Mouse (Mus musculus) heart, embryonic 14.5 days (tissue): ENCODE data around the gene Slc38a1. TPM values are rescaled to one million over a fixed set of nuclear protein-coding genes. Genes with fewer than 3 reads are reported as not detected.
A peak's percentile ranks its signal among the peaks of the same experiment; 100 is the strongest.

Source experiments
- ATAC-seq: fragments of 200-750 bp; cut with Nextera tagmentation; 2 replicates; pipeline ENCODE4 v1.8.0; 2017; ENCODE audit warnings: low read depth, moderate TSS enrichment; ENCODE audit not compliant: insufficient number of reproducible peaks, insufficient read depth, low FRiP score
- H3K27ac ChIP-seq, 2 experiments: fragments of 200-500 bp in 1 of 2; fragments of 300-500 bp in 1 of 2; sonication (generic) in 1 of 2; replicated peaks in 1 of 2; 2 replicates each; pipeline ENCODE4 v1.5.1; 2012 to 2014; ENCODE audit warnings: low read depth in 2 of 2, low read length in 2 of 2, control low read depth in 1 of 2, mild to moderate bottlenecking in 1 of 2, mixed read lengths in 1 of 2; ENCODE audit not compliant: control insufficient read depth in 1 of 2, insufficient read depth in 1 of 2
- H3K27me3 ChIP-seq: fragments of 300-500 bp; sonication (generic); 2 replicates; pipeline ENCODE4 v1.6.1; 2014; ENCODE audit warnings: mild to moderate bottlenecking, low read length, control low read depth; ENCODE audit not compliant: control insufficient read depth, insufficient read depth
- H3K36me3 ChIP-seq: fragments of 300-500 bp; sonication (generic); 2 replicates; pipeline ENCODE4 v1.6.1; 2014; ENCODE audit warnings: mild to moderate bottlenecking, control low read depth, low read length, mixed read lengths; ENCODE audit not compliant: control insufficient read depth, insufficient read depth
- H3K4me1 ChIP-seq, 2 experiments: fragments of 200-500 bp in 1 of 2; fragments of 300-500 bp in 1 of 2; sonication (generic) in 1 of 2; 2 replicates each; pipeline ENCODE4 v1.6.1; 2012 to 2014; ENCODE audit warnings: low read length in 2 of 2, control low read depth in 1 of 2, mixed read lengths in 1 of 2; ENCODE audit not compliant: control insufficient read depth in 2 of 2, insufficient read depth in 2 of 2
- H3K4me2 ChIP-seq: fragments of 300-500 bp; sonication (generic); 2 replicates; pipeline ENCODE4 v1.6.1; 2014; ENCODE audit warnings: mild to moderate bottlenecking, low read length
- H3K4me3 ChIP-seq, 2 experiments: fragments of 200-500 bp in 1 of 2; fragments of 300-500 bp in 1 of 2; sonication (generic) in 1 of 2; 2 replicates each; pipeline ENCODE4 v1.5.1; 2012 to 2014; ENCODE audit warnings: low read length in 2 of 2, mild to moderate bottlenecking in 2 of 2, control low read depth in 1 of 2, low read depth in 1 of 2, moderate library complexity in 1 of 2; ENCODE audit not compliant: control insufficient read depth in 1 of 2, insufficient read depth in 1 of 2
- H3K9ac ChIP-seq: fragments of 300-500 bp; sonication (generic); 2 replicates; pipeline ENCODE4 v1.6.1; 2014; ENCODE audit warnings: mild to moderate bottlenecking, low read length
- H3K9me3 ChIP-seq: fragments of 300-500 bp; sonication (generic); 2 replicates; pipeline ENCODE4 v1.6.1; 2016; ENCODE audit warnings: low read length, control low read depth; ENCODE audit not compliant: control insufficient read depth
- WGBS: fragments of 180-500 bp; shearing (Covaris S2); extraction: QIAGEN DNeasy Blood & Tissue Kit; methylation state at CpG from one replicate; pipeline ENCODE4 v1.1.7; 2014; 5-methylcytosine and 5-hydroxymethylcytosine counted together
- polyA plus RNA-seq: library from polyadenylated mRNA; unstranded; fragments of >200 nt; fragmentation: Nextera tagmentation; extraction: Ambion mirVana; gene quantifications from 2 replicates; pipeline ENCODE4 v1.2.1, GENCODE M21; 2014

The Slc38a1 gene
- polyA plus RNA-seq, 1 experiment from 2014 or later, result 72.8 TPM

- ATAC-seq, result no peak
- H3K9me3 ChIP-seq, result no peaks in the 10 kb centered on the region
- WGBS, result 86% methylated on average over 8 of the region's 8 CpGs
These were observed 91.6 kb downstream of the Slc38a1 start for GRCm38 (mm10) chr15:96551107-96551506.

GRCm38 (mm10) chr15:96548363-96548762 lies 94.3 kb downstream of the Slc38a1 start:
- Histone ChIP-seq H3K9me3 (no peaks in the 10 kb centered on the region), H3K27me3 (no peaks in the 10 kb centered on the region), H3K4me1 (peaks cover 3 to 4% of the 10 kb centered on the region in 2 experiments; a peak in 2 of 4 replicates), H3K4me2 (no peak overlapping the region), H3K4me3 (no peak overlapping the region), H3K9ac (no peak overlapping the region), H3K27ac (peak overlapping the region in 1 of 2 experiments; percentile 46; a peak in 2 of 4 replicates), H3K36me3 (no peaks in the 10 kb centered on the region)
- ATAC-seq, result no peak; the same call in 1 of the 2 replicates
- WGBS, result 86% methylated on average over 9 of the region's 9 CpGs

More at GRCm38 (mm10) chr15:96551107-96551506, 91.6 kb downstream of the Slc38a1 start:
- Histone ChIP-seq H3K27ac (no peak overlapping the region), H3K4me1 (peaks cover 3 to 4% of the 10 kb centered on the region in 2 experiments; a peak in 2 of 4 replicates), H3K9ac (no peak overlapping the region), H3K4me3 (no peak overlapping the region), H3K36me3 (no peaks in the 10 kb centered on the region), H3K27me3 (no peaks in the 10 kb centered on the region), H3K4me2 (no peak overlapping the region)

- no peak overlapping the region for H3K4me3 ChIP-seq
- no peaks in the 10 kb centered on the region for H3K36me3 ChIP-seq
- H3K4me2 ChIP-seq, result no peak overlapping the region
- H3K4me1 ChIP-seq, result peaks cover 3 to 4% of the 10 kb centered on the region in 2 experiments; a peak in 2 of 4 replicates
- peak overlapping the region; percentile 10 to 46; a peak in 3 of 4 replicates for H3K27ac ChIP-seq
- no peak for ATAC-seq
- no peaks in the 10 kb centered on the region for H3K27me3 ChIP-seq
- H3K9ac ChIP-seq, result no peak overlapping the region
- no peaks in the 10 kb centered on the region for H3K9me3 ChIP-seq
- 63% methylated on average over 21 of the region's 21 CpGs for WGBS
These were observed 95.2 kb downstream of the Slc38a1 start for GRCm38 (mm10) chr15:96547256-96548195.

GRCm38 (mm10) chr15:96543181-96543828 lies 99.4 kb downstream of the Slc38a1 start:
- WGBS, result 2% methylated on average over 24 of the region's 24 CpGs
- ATAC-seq, result no peak

GRCm38 (mm10) chr15:96542135-96542534 lies 100.6 kb downstream of the Slc38a1 start:
- Histone ChIP-seq H3K4me2 (no peak overlapping the region), H3K4me1 (no peaks in the 10 kb centered on the region), H3K27ac (no peak overlapping the region), H3K27me3 (no peaks in the 10 kb centered on the region), H3K4me3 (no peak overlapping the region), H3K9me3 (no peaks in the 10 kb centered on the region), H3K9ac (no peak overlapping the region), H3K36me3 (no peaks in the 10 kb centered on the region)
- ATAC-seq, result no peak
- whole genome bisulfite sequencing, result 78% methylated on average over 8 of the region's 8 CpGs

More at GRCm38 (mm10) chr15:96543181-96543828, 99.4 kb downstream of the Slc38a1 start:
- Histone ChIP-seq H3K9ac (peak overlapping the region; percentile 71), H3K27me3 (no peaks in the 10 kb centered on the region), H3K4me2 (peak overlapping the region; percentile 79), H3K4me1 (peaks cover 0 to 3% of the 10 kb centered on the region in 2 experiments; a peak in 2 of 4 replicates), H3K9me3 (no peaks in the 10 kb centered on the region), H3K4me3 (peak overlapping the region; percentile 50 to 54), H3K36me3 (no peaks in the 10 kb centered on the region), H3K27ac (no peak overlapping the region; a peak in 1 of 4 replicates)

GRCm38 (mm10) chr15:96537272-96537671 lies 105.4 kb downstream of the Slc38a1 start:
- no peak overlapping the region for H3K4me3 ChIP-seq
- no peak overlapping the region for H3K27ac ChIP-seq
- no peaks in the 10 kb centered on the region for H3K9me3 ChIP-seq
- no peak overlapping the region for H3K9ac ChIP-seq
- H3K4me1 ChIP-seq, result no peaks in the 10 kb centered on the region
- no peaks in the 10 kb centered on the region for H3K27me3 ChIP-seq
- ATAC-seq, result no peak
- H3K36me3 ChIP-seq, result no peaks in the 10 kb centered on the region
- 93% methylated on average over 11 of the region's 11 CpGs for WGBS
- H3K4me2 ChIP-seq, result no peak overlapping the region

GRCm38 (mm10) chr15:96536412-96536811 lies 106.3 kb downstream of the Slc38a1 start:
- H3K9me3 ChIP-seq, result no peaks in the 10 kb centered on the region
- H3K4me1 ChIP-seq, result no peaks in the 10 kb centered on the region
- H3K4me2 ChIP-seq, result no peak overlapping the region
- no peak for ATAC-seq
- no peak overlapping the region for H3K27ac ChIP-seq
- no peak overlapping the region for H3K9ac ChIP-seq
- no peak overlapping the region for H3K4me3 ChIP-seq
- no peaks in the 10 kb centered on the region for H3K36me3 ChIP-seq
- no peaks in the 10 kb centered on the region for H3K27me3 ChIP-seq
- 93% methylated on average over 7 of the region's 7 CpGs for WGBS
